Mouse (Mus musculus): ENCODE data around the gene Plxna2. TPM values are rescaled to one million over a fixed set of nuclear protein-coding genes. Genes with fewer than 3 reads are reported as not detected.

Gene Plxna2
- polyA plus RNA-seq, 1 experiment from 2014 or later: 10.3 TPM

- no peak overlapping the region for H3K4me3 ChIP-seq (ENCODE audit: inconsistent target)
- H3K79me2 ChIP-seq (ENCODE audit: inconsistent target): no peaks in the 10 kb centered on the region
- WGBS (ENCODE audit: missing documents): 88% methylated on average over 5 of the region's 5 CpGs
- H3K27ac ChIP-seq: no peak overlapping the region
- H3K36me3 ChIP-seq (ENCODE audit: inconsistent target): no peaks in the 10 kb centered on the region
Observed at GRCm38 (mm10) chr1:194613923-194614830, 3.8 kb upstream of the Plxna2 start.

- H3K27ac ChIP-seq: no peak overlapping the region
- WGBS (ENCODE audit: missing documents): 100% methylated on average over 1 of the region's 1 CpGs
- no peak overlapping the region for H3K4me3 ChIP-seq (ENCODE audit: inconsistent target)
- peaks cover 6% of the 10 kb centered on the region; the same call in 1 of the 2 replicates for H3K79me2 ChIP-seq (ENCODE audit: inconsistent target)
- no peaks in the 10 kb centered on the region for H3K36me3 ChIP-seq (ENCODE audit: inconsistent target)
Observed at GRCm38 (mm10) chr1:194616136-194616535, 1.9 kb upstream of the Plxna2 start.

GRCm38 (mm10) chr1:194618841-194619311 lies 858 bp downstream of the Plxna2 start:
- H3K79me2 ChIP-seq (ENCODE audit: inconsistent target): peaks cover 29% of the 10 kb centered on the region; the same call in 1 of the 2 replicates
- H3K36me3 ChIP-seq (ENCODE audit: inconsistent target): no peaks in the 10 kb centered on the region
- H3K27ac ChIP-seq: no peak overlapping the region
- 9% methylated on average over 15 of the region's 19 CpGs for WGBS (ENCODE audit: missing documents)
- peak overlapping the region; percentile 45; the same call in 1 of the 2 replicates for H3K4me3 ChIP-seq (ENCODE audit: inconsistent target)

- peak overlapping the region; percentile 38 for H3K27ac ChIP-seq
- H3K79me2 ChIP-seq (ENCODE audit: inconsistent target): peaks cover 29% of the 10 kb centered on the region; the same call in 1 of the 2 replicates
- WGBS (ENCODE audit: missing documents): 2% methylated on average over 57 of the region's 62 CpGs
- H3K36me3 ChIP-seq (ENCODE audit: inconsistent target): no peaks in the 10 kb centered on the region
- H3K4me3 ChIP-seq (ENCODE audit: inconsistent target): peak overlapping the region; percentile 45
Observed at GRCm38 (mm10) chr1:194619353-194620244, 1.6 kb downstream of the Plxna2 start.

GRCm38 (mm10) chr1:194620245-194620991 lies 2.4 kb downstream of the Plxna2 start:
- H3K4me3 ChIP-seq (ENCODE audit: inconsistent target): peak overlapping the region; percentile 45
- peaks cover 29% of the 10 kb centered on the region; the same call in 1 of the 2 replicates for H3K79me2 ChIP-seq (ENCODE audit: inconsistent target)
- no peaks in the 10 kb centered on the region for H3K36me3 ChIP-seq (ENCODE audit: inconsistent target)
- peak overlapping the region; percentile 38 for H3K27ac ChIP-seq
- 2% methylated on average over 51 of the region's 56 CpGs for WGBS (ENCODE audit: missing documents)

- Histone ChIP-seq H3K4me3 (ENCODE audit: inconsistent target) (no peak overlapping the region), H3K27ac (no peak overlapping the region), H3K36me3 (ENCODE audit: inconsistent target) (no peaks in the 10 kb centered on the region), H3K79me2 (ENCODE audit: inconsistent target) (peaks cover 29% of the 10 kb centered on the region; the same call in 1 of the 2 replicates)
- WGBS (ENCODE audit: missing documents): 96% methylated on average over 3 of the region's 3 CpGs
Observed at GRCm38 (mm10) chr1:194622174-194622573, 4.2 kb downstream of the Plxna2 start.

GRCm38 (mm10) chr1:194622677-194623076 lies 4.7 kb downstream of the Plxna2 start:
- Histone ChIP-seq H3K36me3 (ENCODE audit: inconsistent target) (no peaks in the 10 kb centered on the region), H3K4me3 (ENCODE audit: inconsistent target) (no peak overlapping the region), H3K79me2 (ENCODE audit: inconsistent target) (peaks cover 29% of the 10 kb centered on the region; the same call in 1 of the 2 replicates), H3K27ac (no peak overlapping the region)
- WGBS (ENCODE audit: missing documents): 92% methylated on average over 2 of the region's 2 CpGs

GRCm38 (mm10) chr1:194623641-194624040 lies 5.6 kb downstream of the Plxna2 start:
- 96% methylated on average over 3 of the region's 3 CpGs for WGBS (ENCODE audit: missing documents)
- Histone ChIP-seq H3K27ac (no peak overlapping the region), H3K36me3 (ENCODE audit: inconsistent target) (no peaks in the 10 kb centered on the region), H3K79me2 (ENCODE audit: inconsistent target) (peaks cover 29% of the 10 kb centered on the region; the same call in 1 of the 2 replicates), H3K4me3 (ENCODE audit: inconsistent target) (no peak overlapping the region)

- Histone ChIP-seq H3K4me3 (ENCODE audit: inconsistent target) (no peak overlapping the region), H3K36me3 (ENCODE audit: inconsistent target) (no peaks in the 10 kb centered on the region), H3K79me2 (ENCODE audit: inconsistent target) (peaks cover 29% of the 10 kb centered on the region; the same call in 1 of the 2 replicates), H3K27ac (no peak overlapping the region)
- WGBS (ENCODE audit: missing documents): 38% methylated on average over 2 of the region's 2 CpGs
Observed at GRCm38 (mm10) chr1:194624411-194624810, 6.4 kb downstream of the Plxna2 start.

GRCm38 (mm10) chr1:194624973-194625372 lies 7.0 kb downstream of the Plxna2 start:
- Histone ChIP-seq H3K27ac (no peak overlapping the region), H3K4me3 (ENCODE audit: inconsistent target) (no peak overlapping the region), H3K36me3 (ENCODE audit: inconsistent target) (no peaks in the 10 kb centered on the region), H3K79me2 (ENCODE audit: inconsistent target) (peaks cover 29% of the 10 kb centered on the region; the same call in 1 of the 2 replicates)
- 84% methylated on average over 4 of the region's 4 CpGs for WGBS (ENCODE audit: missing documents)

- WGBS (ENCODE audit: missing documents): 60% methylated on average over 2 of the region's 2 CpGs
- Histone ChIP-seq H3K36me3 (ENCODE audit: inconsistent target) (no peaks in the 10 kb centered on the region), H3K27ac (no peak overlapping the region), H3K79me2 (ENCODE audit: inconsistent target) (peaks cover 26% of the 10 kb centered on the region; the same call in 1 of the 2 replicates), H3K4me3 (ENCODE audit: inconsistent target) (no peak overlapping the region)
Observed at GRCm38 (mm10) chr1:194626109-194626508, 8.1 kb downstream of the Plxna2 start.

GRCm38 (mm10) chr1:194627286-194627685 lies 9.3 kb downstream of the Plxna2 start:
- Histone ChIP-seq H3K4me3 (ENCODE audit: inconsistent target) (no peak overlapping the region), H3K36me3 (ENCODE audit: inconsistent target) (no peaks in the 10 kb centered on the region), H3K27ac (no peak overlapping the region), H3K79me2 (ENCODE audit: inconsistent target) (peaks cover 14% of the 10 kb centered on the region; the same call in 1 of the 2 replicates)

- WGBS (ENCODE audit: missing documents): 97% methylated on average over 2 of the region's 2 CpGs
- Histone ChIP-seq H3K79me2 (ENCODE audit: inconsistent target) (peaks cover 3% of the 10 kb centered on the region; the same call in 1 of the 2 replicates), H3K4me3 (ENCODE audit: inconsistent target) (no peak overlapping the region), H3K36me3 (ENCODE audit: inconsistent target) (no peaks in the 10 kb centered on the region), H3K27ac (no peak overlapping the region)
Observed at GRCm38 (mm10) chr1:194629135-194629689, 11.2 kb downstream of the Plxna2 start.
